ENCODE assay signal across 19 mouse cellular contexts in genomic region chr6:92003646-92004045, GRCm38 (mm10). TPM values are rescaled to one million over a fixed set of nuclear protein-coding genes. Genes with fewer than 3 reads are reported as not detected.
DNase-seq lines count a peak whose midpoint lies in the region; ATAC-seq and TF ChIP-seq lines count a peak whose summit lies in the region.
"Had no signal": no experiment of that assay in that cellular context is flagged by ENCODE, and none has a peak within 500 bp of the region (broad histone marks: within the 10 kb centered on the region; RNA-seq: fewer than 3 reads in every experiment).

No protein-coding gene starts in this region.

- WGBS in forebrain, embryonic 10.5 days: 28% methylated on average over 2 of the region's 2 CpGs
- 28% methylated on average over 2 of the region's 2 CpGs for WGBS in forebrain, postnatal 0 days
- 22% methylated on average over 2 of the region's 2 CpGs for WGBS in embryonic facial prominence, embryonic 13.5 days
- 34% methylated on average over 2 of the region's 2 CpGs for WGBS in limb, embryonic 10.5 days
- 38% methylated on average over 2 of the region's 2 CpGs for WGBS in midbrain, embryonic 15.5 days

- no peaks in the 10 kb centered on the region for H3K9me3 ChIP-seq in forebrain, embryonic 10.5 days
- H3K9me3 ChIP-seq in forebrain, postnatal 0 days (ENCODE audit: low read length): no peaks in the 10 kb centered on the region
- no peaks in the 10 kb centered on the region for H3K9me3 ChIP-seq in embryonic facial prominence, embryonic 13.5 days
- H3K9me3 ChIP-seq in limb, embryonic 10.5 days (replicated peaks): no peaks in the 10 kb centered on the region
- H3K9me3 ChIP-seq in midbrain, embryonic 15.5 days: no peaks in the 10 kb centered on the region
- H3K9me3 ChIP-seq: heart, embryonic 13.5 days; intestine, embryonic 15.5 days; liver, embryonic 12.5 days; neural tube, embryonic 15.5 days had no signal

- no peak for ATAC-seq in forebrain, postnatal 0 days
- no peak for ATAC-seq in embryonic facial prominence, embryonic 13.5 days (ENCODE audit: insufficient number of reproducible peaks, insufficient read depth, low FRiP score, low TSS enrichment, low read depth)
- no peak for ATAC-seq in midbrain, embryonic 15.5 days (replicated peaks)
- ATAC-seq: intestine, embryonic 15.5 days; liver, embryonic 12.5 days had no signal

- DNase-seq in forebrain, embryonic 10.5 days (ENCODE audit: extremely low spot score, low spot score): no peak
- no peak for DNase-seq in forebrain, postnatal 0 days
- DNase-seq in limb, embryonic 10.5 days (ENCODE audit: low spot score): no peak
- no peak for DNase-seq in natural killer cell, adult 2 months (ENCODE audit: low spot score in 2 of 2)
- no peak for DNase-seq in adrenal gland, adult (ENCODE audit: inconsistent age in 2 of 2, low spot score in 1 of 2)
- DNase-seq: adrenal gland, adult 8-10 months; cerebellum, adult 2 months; heart, postnatal 36 days; lung, embryonic 14.5 days; lung, postnatal 4 days; thymus, postnatal 25 days had no signal

- peak overlapping the region; percentile 27; the same call in 1 of the 2 replicates for H3K27ac ChIP-seq in forebrain, embryonic 10.5 days
- H3K27ac ChIP-seq in forebrain, postnatal 0 days (ENCODE audit: low read depth, low read length): no peak overlapping the region
- no peak overlapping the region for H3K27ac ChIP-seq in embryonic facial prominence, embryonic 13.5 days
- H3K27ac ChIP-seq in limb, embryonic 10.5 days: peak overlapping the region; percentile 66
- 0 out of 2 replicates have a peak overlapping the region, but pooled peaks have one; percentile 40 for H3K27ac ChIP-seq in midbrain, embryonic 15.5 days
- H3K27ac ChIP-seq: heart, embryonic 13.5 days; intestine, embryonic 15.5 days; liver, embryonic 12.5 days; neural tube, embryonic 15.5 days had no signal

- TF ChIP-seq CTCF in forebrain, postnatal 0 days (IDR thresholded peaks at IDR 0.05; ENCODE audit: low read depth): no peak

- peaks cover 32% of the 10 kb centered on the region for H3K4me1 ChIP-seq in forebrain, embryonic 10.5 days
- no peaks in the 10 kb centered on the region for H3K4me1 ChIP-seq in forebrain, postnatal 0 days (ENCODE audit: insufficient read depth)
- H3K4me1 ChIP-seq in embryonic facial prominence, embryonic 13.5 days: peaks cover 12% of the 10 kb centered on the region; the same call in 1 of the 2 replicates
- H3K4me1 ChIP-seq in limb, embryonic 10.5 days: peaks cover 31% of the 10 kb centered on the region
- H3K4me1 ChIP-seq in midbrain, embryonic 15.5 days: peaks cover 13% of the 10 kb centered on the region
- H3K4me1 ChIP-seq: intestine, embryonic 15.5 days had no signal

- peaks cover 90% of the 10 kb centered on the region for H3K27me3 ChIP-seq in forebrain, embryonic 10.5 days (ENCODE audit: poor library complexity, severe bottlenecking)
- no peaks in the 10 kb centered on the region for H3K27me3 ChIP-seq in forebrain, postnatal 0 days (ENCODE audit: insufficient read depth, low read length)
- H3K27me3 ChIP-seq in embryonic facial prominence, embryonic 13.5 days: no peaks in the 10 kb centered on the region
- H3K27me3 ChIP-seq in limb, embryonic 10.5 days (ENCODE audit: low read depth, poor library complexity, severe bottlenecking): no peaks in the 10 kb centered on the region
- H3K27me3 ChIP-seq in midbrain, embryonic 15.5 days (replicated peaks): no peaks in the 10 kb centered on the region
- H3K27me3 ChIP-seq: heart, embryonic 13.5 days; intestine, embryonic 15.5 days; liver, embryonic 12.5 days; neural tube, embryonic 15.5 days had no signal

- H3K36me3 ChIP-seq in forebrain, embryonic 10.5 days (replicated peaks): no peaks in the 10 kb centered on the region
- H3K36me3 ChIP-seq in forebrain, postnatal 0 days (ENCODE audit: insufficient read depth): no peaks in the 10 kb centered on the region
- no peaks in the 10 kb centered on the region for H3K36me3 ChIP-seq in embryonic facial prominence, embryonic 13.5 days
- H3K36me3 ChIP-seq in limb, embryonic 10.5 days: no peaks in the 10 kb centered on the region
- no peaks in the 10 kb centered on the region for H3K36me3 ChIP-seq in midbrain, embryonic 15.5 days (replicated peaks)
- H3K36me3 ChIP-seq: heart, embryonic 13.5 days; intestine, embryonic 15.5 days; liver, embryonic 12.5 days; neural tube, embryonic 15.5 days had no signal

- H3K4me3 ChIP-seq in forebrain, embryonic 10.5 days: no peak overlapping the region
- no peak overlapping the region for H3K4me3 ChIP-seq in forebrain, postnatal 0 days (ENCODE audit: low read depth, low read length)
- no peak overlapping the region for H3K4me3 ChIP-seq in embryonic facial prominence, embryonic 13.5 days
- H3K4me3 ChIP-seq in limb, embryonic 10.5 days: no peak overlapping the region
- no peak overlapping the region for H3K4me3 ChIP-seq in midbrain, embryonic 15.5 days
- H3K4me3 ChIP-seq: heart, embryonic 13.5 days; intestine, embryonic 15.5 days; liver, embryonic 12.5 days; neural tube, embryonic 15.5 days had no signal

- no peak overlapping the region for H3K9ac ChIP-seq in forebrain, postnatal 0 days
- H3K9ac ChIP-seq in embryonic facial prominence, embryonic 13.5 days: peak overlapping the region; percentile 60; the same call in 1 of the 2 replicates
- H3K9ac ChIP-seq in midbrain, embryonic 15.5 days: no peak overlapping the region
- H3K9ac ChIP-seq: heart, embryonic 13.5 days; intestine, embryonic 15.5 days; liver, embryonic 12.5 days; lung, embryonic 14.5 days; neural tube, embryonic 15.5 days had no signal

- no peak overlapping the region for H3K4me2 ChIP-seq in forebrain, postnatal 0 days (ENCODE audit: low read depth)
- no peak overlapping the region for H3K4me2 ChIP-seq in embryonic facial prominence, embryonic 13.5 days
- no peak overlapping the region for H3K4me2 ChIP-seq in midbrain, embryonic 15.5 days
- H3K4me2 ChIP-seq: heart, embryonic 13.5 days; intestine, embryonic 15.5 days; liver, embryonic 12.5 days; lung, embryonic 14.5 days; neural tube, embryonic 15.5 days had no signal

RNA-seq across cellular contexts. Expression of gene Fgd5, which starts 25.0 kb away (rescaled TPM):
- 5.5 and 6.5 TPM in 2 replicates for polyA plus RNA-seq in forebrain, embryonic 10.5 days (2016; fragmentation: Nextera tagmentation; extraction: Ambion mirVana)
- total RNA-seq in forebrain, postnatal 0 days (2014; rRNA removed): 9.3 and 13.0 TPM in 2 replicates
- polyA plus RNA-seq in forebrain, postnatal 0 days (2015; fragmentation: Nextera tagmentation; extraction: Ambion mirVana): 4.0 and 6.7 TPM in 2 replicates
- polyA plus RNA-seq in embryonic facial prominence, embryonic 13.5 days (2015; fragmentation: Nextera tagmentation; extraction: Ambion mirVana): 7.4 and 10.2 TPM in 2 replicates
- 7.0 and 8.0 TPM in 2 replicates for polyA plus RNA-seq in limb, embryonic 10.5 days (2016; fragmentation: Nextera tagmentation; extraction: Ambion mirVana)
- 10.2 and 10.4 TPM in 2 replicates for polyA plus RNA-seq in midbrain, embryonic 15.5 days (2015; fragmentation: Nextera tagmentation; extraction: Ambion mirVana)
- total RNA-seq: CH12.LX; monocyte, adult 5-6 weeks had no signal

Comparison
In these comparisons a context has a peak if more than half of its experiments do, and no peak if none do; other contexts are left out.
1. H3K27ac ChIP-seq: peak in forebrain, embryonic 10.5 days (single experiment), limb, embryonic 10.5 days (single experiment) and midbrain, embryonic 15.5 days (single experiment); none in forebrain, postnatal 0 days (single experiment) and embryonic facial prominence, embryonic 13.5 days (single experiment).